Mouse (Mus musculus) adrenal gland, adult 2 months (tissue): ENCODE results near the gene Nrgn. TPM values are rescaled to one million over a fixed set of nuclear protein-coding genes. Genes with fewer than 3 reads are reported as not detected.

ENCODE experiments used
- DNase-seq: peaks from one replicate; pipeline ENCODE4 v3.0.0; 2021
- polyA plus RNA-seq: library from polyadenylated mRNA; depleted of rRNA; stranded (reverse); fragments of >200 nt; gene quantifications from 2 replicates; pipeline ENCODE4 v1.2.3, GENCODE M21; 2012
- total RNA-seq, 2 experiments: library from RNA; stranded (reverse); gene quantifications; 2 replicates each; pipeline ENCODE4 v1.2.3; 2021

The Nrgn gene
- total and polyA plus RNA-seq, 3 experiments: 1.5 to 2.8 (median 1.9) TPM

DNA sequence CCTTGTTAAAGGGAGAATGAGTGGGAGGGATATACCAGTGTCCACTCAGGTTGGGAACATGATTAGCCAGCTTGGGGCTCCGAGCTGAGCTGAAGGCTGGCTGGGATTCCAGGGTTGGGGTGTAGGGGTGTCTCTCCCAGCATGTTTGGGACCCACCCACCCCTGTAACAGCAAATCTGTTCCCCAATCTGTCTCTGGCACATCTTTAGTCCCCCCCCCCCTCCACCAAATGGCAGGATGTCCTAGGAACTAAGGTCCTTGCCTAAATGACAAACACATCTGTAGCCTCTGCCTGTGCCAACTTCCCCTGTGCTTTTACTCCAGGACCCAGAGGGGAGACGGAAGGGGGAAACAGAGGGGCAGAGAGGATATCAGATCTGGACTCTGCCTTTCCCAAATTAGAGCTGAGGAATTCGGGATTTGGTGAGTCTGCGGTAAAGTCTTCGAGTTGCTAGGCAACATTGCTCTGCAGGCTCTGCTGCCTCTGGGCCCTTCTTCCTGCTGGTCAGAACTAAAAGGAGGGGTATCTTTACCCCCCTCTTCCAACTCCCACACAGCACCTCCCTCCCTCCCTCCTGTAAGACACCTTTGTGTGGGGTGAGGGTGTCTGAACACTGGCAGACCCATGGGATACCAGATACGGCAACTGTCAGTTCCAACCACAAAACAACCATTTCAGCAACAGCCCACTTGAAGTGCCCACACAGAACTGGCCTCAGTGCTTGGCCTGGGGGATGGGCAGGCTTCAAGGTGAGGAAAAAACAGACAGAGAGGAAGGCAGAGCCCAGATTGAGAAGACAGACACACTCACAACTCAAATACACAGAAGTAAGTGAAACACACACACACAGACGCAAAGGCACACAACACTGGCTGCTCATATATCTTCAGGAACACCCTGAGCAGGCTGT, 2.4 kb upstream of the Nrgn start, which contains the start of gene Siae:
Gene Siae (plus strand): TSS at position 861 of the 911 bp plus-strand sequence.
- DNase-seq: no peak

- DNase-seq: no peak
These were observed 1.6 kb upstream of the Nrgn start for GRCm38 (mm10) chr9:37554279-37554678.

DNA sequence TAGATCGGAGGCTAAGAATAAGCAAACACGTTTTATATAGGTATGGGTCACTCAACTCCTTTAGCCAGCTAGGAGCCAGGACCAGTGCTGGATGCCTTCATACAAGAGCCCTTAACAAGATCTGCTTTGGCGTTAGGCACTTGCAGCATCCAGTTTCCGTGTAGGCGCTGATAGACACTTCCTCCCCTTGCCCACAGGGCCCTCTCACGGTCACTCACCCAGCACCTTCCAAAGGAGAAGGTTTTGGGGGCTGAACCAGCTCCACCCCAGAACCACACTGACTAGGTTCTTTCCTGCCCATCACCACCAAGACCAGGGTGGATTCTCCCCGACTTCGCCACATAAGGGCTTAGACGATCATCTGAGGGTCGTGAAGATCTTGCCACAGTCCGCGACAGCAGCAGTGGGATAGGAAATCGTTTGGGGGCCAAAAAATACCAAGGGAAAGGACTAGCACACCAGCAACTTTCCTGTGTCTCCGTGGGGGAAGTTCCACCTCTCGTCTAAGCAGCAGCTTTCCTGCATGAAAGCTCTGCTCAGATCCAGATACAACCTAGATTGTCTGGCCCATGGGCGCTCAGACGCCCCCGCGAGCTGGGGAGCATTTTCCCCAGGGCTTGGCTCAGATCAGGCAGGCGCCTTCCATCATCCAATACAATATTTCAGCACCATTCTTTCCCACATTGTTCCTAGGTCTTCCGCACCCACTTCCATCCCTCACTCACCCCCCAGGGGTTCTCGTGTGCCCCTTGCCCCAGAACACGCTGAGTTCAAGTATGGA, 763 bp downstream of the Nrgn start:
- DNase-seq: no peak

- no peak for DNase-seq
These were observed 2.3 kb downstream of the Nrgn start for GRCm38 (mm10) chr9:37550435-37550834.

DNA sequence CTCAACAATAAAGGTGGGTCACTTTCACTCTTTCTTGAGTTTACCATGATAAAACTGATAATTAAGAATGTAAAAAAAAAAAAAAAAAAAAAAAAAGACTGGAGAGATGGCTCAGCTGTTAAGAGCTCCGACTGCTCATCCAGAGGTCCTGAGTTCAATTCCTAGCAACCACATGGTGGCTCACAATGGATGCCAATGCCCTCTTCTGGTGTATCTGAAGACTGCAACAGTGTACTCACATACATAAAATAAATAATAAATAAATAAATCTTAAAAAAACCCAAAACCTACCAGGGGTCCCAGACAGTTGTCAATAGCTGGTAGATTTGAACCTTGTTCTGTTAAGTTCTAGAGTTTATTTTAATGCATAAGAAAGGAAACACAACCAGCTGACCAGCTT, 5.8 kb downstream of the Nrgn start:
- DNase-seq: no peak

GRCm38 (mm10) chr9:37545847-37546452, 6.8 kb downstream of the Nrgn start:
- DNase-seq: no peak

DNA sequence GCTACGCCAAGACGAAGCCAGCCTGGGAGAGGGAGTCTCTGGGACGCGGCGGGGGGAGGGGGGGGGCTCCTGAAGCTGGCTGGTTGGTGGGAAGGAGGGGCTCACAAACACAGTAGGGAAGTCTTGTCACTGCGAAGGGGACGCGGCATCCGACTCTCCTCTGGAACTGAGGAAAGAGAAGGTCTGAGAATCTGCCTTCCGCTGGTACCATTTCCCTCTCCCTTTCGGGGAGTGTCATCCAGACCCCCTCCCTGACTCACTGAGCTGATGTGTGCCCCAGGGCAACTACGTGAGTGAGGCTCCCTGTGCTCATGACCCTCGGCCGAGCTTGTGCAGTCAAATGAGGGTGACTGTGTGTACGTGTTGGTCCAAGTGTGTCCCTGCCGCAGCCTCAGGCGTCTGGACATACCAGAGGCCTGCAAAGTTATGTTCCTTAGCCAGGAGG, 7.5 kb downstream of the Nrgn start:
- no peak for DNase-seq

DNA sequence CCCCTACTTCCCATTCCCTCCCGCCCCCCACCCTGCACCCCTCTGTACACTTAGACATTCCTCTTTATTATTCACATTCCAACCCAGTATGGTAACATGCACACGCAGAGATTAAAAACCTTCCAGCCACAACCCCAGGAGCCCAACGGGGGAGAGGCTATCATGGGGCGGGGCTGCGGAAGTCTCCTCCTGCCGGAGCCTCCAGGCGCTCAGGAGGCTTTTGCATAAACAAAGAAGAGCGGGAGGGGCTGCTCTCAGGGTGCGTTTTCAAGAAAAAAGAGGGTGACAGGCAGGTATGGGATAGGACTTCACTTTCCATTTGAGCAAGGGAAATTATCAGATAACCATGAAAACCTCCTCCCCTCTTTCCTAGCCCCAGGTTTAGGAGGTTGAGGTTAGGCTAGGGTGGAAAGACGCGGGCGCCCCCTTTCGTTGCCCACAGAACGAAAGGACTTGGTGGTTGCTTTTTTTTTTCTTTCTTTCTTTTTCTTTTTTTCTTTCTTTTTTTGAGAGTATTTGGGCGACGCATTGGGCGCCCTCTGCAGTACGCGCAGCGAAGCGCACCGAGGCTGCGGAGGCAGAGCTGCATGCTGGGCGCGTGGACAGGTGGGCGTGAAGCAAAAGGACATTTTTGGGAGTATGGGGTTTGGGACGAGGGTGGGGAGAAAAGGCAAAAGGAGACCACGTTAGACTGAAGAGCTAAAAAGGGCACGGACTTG, 8.1 kb downstream of the Nrgn start:
- DNase-seq: peak; percentile 80

GRCm38 (mm10) chr9:37543869-37544440, 8.7 kb downstream of the Nrgn start:
- DNase-seq: no peak

DNA sequence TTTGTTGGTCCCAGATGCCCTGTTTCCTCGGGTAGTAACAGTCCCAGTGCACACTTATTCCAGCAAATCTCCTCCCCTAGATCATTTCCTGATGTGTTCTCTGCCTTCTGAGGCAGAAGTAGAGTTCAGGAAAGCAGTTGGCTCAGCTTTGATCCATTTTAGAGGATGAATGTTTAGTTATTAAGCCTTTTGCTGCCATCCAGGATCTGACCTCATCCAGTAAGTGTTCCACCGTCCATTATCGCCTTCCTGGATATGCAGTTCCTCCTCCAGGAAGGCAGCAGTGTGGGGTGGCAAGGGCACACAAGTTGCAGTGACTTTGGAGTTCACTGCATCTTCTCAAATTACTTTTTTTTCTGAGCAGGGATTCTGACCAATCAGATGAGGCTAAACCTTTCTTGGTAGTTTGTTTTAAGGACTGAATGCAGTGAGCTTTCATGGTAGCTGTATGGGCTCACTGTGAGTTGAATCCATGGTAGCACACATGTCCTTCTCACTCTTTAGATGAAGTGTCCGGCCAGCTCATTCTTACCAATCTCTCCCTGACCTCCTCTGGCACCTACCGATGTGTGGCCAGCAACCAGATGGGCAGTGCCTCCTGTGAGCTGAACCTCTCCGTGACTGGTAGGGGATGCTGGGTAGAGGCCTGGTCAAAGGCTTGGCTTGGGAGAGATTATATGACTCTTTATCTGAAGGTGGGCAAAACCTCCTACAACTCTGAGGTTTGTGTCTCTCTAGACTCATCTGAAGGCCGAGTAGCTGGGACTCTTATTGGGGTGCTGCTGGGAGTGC, 10.7 kb downstream of the Nrgn start:
- no peak for DNase-seq

DNA sequence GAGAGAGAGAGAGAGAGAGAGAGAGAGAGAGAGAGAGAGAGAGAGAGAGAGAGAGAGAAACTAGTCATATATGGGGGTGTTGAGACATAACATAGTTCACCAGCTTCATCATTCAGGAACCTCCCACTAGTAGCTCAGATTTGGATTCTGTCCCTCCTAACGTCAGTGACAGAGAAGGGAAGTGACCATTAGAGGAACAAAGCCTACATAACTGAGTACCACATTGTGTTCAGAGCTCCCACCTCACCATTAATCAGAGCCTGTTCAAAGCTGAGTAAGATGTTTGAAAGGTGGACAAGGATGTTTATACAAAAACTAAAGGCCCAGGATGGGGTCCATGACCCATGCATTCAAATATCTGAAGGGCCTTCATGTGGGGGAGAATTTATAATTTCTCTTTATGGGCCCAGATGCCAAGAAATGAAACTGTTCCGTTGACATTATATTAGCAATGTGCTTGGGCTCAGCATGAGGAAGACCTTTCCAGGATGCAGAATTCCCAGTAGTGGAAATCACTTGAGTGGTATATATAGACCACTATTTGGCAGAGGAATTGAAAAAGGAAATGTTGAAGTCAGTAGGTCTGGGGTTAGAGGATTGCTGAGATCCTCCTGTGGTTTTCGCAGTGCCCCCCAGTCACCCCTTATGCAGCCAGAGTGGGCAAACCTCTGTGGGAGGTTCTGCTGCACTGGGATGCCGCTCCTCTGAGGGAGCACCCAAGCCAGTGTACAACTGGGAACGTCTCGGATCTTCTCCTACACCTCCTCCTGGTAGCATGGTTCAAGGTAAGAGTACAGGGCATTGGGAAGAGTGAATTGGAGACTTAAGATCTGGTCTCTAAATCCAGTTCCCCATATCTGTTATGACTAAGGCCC, 11.8 kb downstream of the Nrgn start:
- DNase-seq: no peak

DNA sequence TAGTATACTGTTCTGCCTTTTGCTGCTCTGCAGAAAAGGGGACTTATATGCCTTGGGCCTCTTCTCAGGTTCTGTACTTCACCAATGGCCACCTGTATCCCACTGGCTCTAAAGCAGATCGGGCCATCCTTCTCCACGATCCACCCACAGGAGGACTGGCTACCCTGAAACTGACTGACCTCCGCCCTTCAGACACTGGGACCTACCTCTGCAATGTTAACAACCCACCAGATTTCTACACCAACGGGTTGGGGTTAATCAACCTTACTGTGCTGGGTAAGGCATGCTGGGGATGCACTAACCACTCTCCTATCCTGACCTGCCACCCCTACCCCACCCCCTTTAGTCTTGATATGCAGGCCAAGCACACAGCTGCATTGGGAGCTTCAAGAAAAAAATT, 12.5 kb downstream of the Nrgn start:
- DNase-seq: no peak

DNA sequence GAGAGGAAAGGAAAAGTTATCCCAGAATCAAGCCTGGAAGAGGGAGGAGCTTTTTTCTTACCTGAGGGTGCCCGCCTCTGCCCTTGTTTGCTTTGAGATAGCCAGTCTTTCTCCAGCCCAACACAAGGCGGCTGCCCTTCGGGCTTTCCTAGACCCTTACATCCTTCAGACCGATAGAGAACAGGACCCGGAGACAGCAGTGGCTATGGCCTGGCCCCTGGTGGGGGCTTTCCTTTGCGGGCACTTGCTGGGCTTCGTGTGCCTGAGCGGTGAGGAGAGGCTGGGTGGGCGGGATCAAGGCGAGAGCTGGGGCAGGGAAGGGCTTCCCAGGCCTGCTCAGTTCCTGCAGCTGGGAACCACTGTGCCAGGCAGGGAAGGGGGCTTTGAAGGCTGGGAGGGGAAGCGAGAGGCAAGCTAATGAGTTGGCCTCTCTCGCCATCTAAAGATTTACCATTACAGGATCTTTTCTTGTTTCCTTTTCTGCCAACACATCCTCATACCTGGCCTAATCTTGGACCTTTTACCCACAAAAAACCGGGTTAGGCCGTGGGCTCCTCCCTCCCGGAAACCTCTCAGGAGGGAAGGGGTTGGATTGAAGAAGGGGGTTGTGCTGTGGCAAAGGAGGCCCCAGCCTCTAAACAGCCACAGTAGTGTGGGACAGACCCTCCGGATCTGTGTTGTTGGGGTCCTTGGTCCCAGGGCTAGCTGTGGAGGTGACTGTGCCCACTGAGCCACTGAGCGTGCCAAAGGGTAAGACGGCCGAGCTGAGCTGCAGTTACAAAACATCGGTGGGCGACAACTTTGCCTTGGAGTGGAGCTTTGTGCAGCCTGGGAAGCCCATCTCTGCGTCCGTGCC, 13.3 kb downstream of the Nrgn start, which contains the start of gene Vsig2:
Gene Vsig2 (plus strand): TSS at position 86 of the 856 bp plus-strand sequence.
- no peak for DNase-seq

DNA sequence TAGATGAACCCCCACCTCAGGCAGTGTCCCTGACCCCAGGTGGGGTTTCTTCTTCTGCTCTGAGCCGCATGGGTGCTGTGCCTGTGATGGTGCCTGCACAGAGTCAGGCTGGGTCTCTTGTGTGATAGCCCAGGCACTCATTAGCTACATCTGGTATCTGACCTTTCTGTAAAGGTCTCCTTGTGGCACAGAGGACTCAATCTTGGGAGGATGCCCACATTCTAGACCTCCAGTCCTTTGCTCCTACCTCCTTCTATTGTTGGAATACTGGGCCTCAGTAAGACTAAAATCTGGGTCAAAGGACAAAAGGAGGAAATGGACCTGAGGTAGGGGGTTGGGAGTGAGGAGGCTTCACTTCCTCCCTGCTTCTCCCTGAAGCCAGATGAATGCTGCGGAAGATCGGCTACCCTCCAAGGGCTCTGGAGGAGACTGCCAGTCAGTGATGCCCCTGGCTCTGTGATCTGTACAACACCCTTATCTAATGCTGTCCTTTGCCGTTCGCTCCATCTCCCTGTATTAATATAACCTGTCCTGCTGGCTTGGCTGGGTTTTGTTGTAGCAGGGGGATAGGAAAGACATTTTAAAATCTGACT, 14.9 kb downstream of the Nrgn start:
- DNase-seq: peak; percentile 25

GRCm38 (mm10) chr9:37536851-37537250, 15.9 kb downstream of the Nrgn start:
- DNase-seq: peak; percentile 49

DNA sequence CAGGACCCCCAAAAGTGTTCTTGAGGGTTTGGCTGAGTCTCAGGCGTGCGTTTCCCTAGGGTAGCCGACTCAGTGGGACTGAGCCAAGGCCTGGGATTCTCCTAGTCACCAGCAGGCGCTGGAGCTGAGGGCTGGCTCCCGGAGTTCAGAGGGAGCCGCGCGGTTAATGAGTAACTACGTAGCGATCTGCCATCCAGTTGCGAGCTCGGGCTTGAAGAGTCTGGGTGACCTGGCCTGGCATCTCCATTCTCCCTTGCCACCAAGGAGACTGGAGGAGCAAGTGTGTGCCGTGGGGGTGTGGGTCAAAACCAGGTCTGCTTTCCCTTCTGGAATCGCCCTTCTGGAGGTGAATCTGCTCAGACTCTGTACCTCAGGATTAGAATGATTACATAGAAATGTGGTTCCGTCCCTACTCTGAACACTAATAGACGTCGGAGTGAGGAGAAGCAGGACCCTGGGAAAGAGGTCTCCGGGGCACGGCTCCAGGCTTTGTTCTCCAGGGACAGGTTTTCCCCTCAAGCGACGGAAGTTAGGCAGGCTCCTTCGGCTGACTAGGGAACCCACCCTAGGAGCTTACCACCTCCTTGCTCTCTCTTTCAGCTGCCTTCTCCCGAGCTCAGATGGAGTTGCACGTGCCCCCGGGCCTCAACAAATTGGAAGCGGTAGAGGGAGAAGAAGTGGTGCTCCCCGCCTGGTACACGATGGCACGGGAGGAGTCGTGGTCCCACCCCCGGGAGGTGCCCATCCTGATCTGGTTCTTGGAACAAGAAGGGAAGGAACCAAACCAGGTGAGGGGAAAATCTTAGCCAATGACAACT, 21.6 kb downstream of the Nrgn start:
- DNase-seq: peak; percentile 75
